Mouse (Mus musculus) cerebellum, adult 9-10 months (tissue): Measurements from ENCODE around the gene Olfr1412.

Experiments
- DNase-seq: peaks from one replicate; pipeline ENCODE4 v3.0.0; 2022

Olfr1412 gene

DNA sequence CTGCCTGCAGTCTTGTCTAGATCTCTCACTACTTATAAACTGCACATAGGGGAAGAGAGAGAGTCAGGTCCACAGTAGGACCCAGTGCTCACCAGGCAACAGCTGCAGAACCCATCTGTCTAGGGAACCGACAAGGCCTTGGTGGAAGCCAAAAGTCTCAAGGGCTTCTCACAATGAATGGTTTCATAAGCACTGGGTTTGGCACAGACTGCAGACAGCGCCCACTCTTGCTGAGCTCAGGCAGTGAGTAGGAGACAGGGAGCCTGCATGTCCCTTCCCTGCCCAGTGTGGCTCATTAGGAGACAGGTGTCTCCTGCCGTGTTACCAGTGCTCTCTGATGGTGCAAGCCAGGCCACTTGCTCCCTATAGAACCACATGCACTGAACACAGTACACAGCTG is 52.6 kb downstream of the Olfr1412 start:
- no peak for DNase-seq

DNA sequence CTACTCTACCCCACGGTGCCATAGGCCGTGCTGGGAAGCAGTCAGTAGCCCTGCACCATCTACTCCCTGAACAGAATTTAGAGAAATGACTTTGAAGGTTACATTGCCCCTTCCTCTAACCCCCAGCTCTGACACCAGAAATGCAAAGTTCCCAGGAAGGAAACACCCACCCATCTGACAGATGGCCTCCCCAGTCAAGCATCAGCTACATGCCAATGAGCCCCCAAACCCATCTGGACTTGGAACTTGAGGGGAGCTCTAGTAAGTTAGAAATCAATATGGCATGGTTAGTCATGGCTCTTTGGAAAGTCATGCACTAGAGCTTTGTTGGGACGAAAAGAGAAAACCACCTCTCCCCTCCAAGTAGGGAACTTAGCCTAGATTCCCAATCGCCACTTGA is 53.2 kb downstream of the Olfr1412 start:
- no peak for DNase-seq

DNA sequence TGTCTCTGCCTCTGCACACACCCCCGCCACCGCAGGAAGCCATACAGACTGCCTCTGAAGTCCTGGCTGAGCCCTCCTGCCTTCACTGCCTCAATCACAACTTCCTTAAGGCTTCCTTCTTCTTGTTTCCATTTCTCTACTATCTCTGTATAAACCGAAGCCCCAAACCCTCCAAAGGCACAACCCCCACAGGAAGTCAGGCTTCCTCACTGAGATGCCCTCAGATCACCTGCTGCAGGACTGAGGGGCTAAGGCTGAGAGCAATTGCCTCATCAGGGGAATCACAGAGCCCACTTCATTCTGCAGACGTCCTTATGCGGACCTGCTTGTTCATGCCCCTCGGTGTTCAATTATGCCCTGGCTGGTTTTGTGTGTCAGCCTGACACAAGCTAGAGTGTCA is 54.8 kb downstream of the Olfr1412 start:
- DNase-seq, result no peak
